Mouse (Mus musculus) heart, postnatal 4 days (tissue): ENCODE results near the gene B3gnt9. TPM values are rescaled to one million over a fixed set of nuclear protein-coding genes. Genes with fewer than 3 reads are reported as not detected.
A peak's percentile ranks its signal among the peaks of the same experiment; 100 is the strongest.
"Not testable (repeated sequence)": the region's sequence is repeated elsewhere in the genome, so short reads cannot be mapped to it uniquely, and the experiment has no call there.

Source experiments
- DNase-seq: peaks from one replicate; pipeline ENCODE4 v3.0.0; 2021
- total RNA-seq, 2 experiments: library from RNA; stranded (reverse); gene quantifications; 2 replicates each; pipeline ENCODE4 v1.2.3; 2021

B3gnt9 gene
- 1 to 10 TPM; 9.0 TPM for total RNA-seq

DNA sequence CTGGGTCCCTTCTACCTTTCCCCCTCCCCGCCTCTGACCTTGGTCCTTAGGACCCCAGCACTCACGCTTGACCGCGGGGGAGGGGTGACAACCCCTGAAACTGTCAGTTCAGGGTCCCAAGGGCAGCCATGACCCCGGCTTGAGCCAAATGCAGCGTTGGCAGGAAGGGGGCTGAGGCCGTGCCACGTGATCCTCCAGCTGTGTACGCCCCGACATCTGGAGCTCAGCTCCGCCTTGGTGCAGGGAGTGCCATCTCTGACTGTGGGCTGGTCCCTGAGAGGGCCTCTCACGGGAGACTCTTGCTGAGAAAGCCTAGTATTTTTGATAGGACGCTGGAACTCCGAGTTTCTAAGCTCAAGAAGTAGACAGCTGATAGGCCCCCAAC lies at the start of gene B3gnt9:
Gene B3gnt9 (minus strand): TSS at position 188 of the 385 bp plus-strand sequence.
- peak; percentile 81 for DNase-seq

DNA sequence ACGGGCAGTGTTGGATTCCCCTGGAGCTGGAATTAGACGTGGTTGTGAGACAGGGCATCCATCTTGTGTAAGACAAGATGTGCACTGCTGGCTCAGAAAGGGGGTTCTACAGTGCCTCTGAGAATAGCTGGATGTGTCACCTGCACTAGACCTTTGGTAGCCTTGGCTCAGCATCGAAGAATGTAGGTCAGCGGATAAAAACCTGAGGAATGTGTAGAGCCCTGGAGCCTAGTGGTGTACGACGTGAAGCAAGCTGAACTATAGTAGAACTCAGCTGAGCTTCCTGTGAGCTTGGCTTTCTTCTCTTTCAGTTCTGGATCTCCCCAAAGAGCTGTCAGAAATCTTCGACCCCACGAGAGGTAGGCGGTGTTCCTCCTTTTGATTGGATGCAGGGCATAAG lies 48.9 kb upstream of the B3gnt9 start:
- DNase-seq = no peak

DNA sequence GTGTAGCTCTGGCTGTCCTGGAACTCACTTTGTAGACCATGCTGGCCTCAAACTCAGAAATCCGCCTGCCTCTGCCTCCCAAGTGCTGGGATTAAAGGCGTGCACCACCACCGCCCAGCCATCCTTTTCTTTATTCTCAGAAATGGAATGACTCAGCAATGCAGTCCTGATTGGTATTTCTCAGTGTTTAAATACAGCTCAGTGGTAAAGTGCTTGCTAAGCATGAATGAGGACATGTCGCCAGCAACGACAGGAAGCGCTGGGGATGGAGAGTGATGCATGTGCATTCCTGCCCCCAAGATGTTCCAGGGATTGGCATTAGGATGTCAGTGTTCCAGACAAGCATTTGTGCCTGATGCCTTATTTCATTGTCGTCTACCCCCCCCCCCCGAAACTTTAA lies 48.4 kb upstream of the B3gnt9 start:
- DNase-seq = no peak

DNA sequence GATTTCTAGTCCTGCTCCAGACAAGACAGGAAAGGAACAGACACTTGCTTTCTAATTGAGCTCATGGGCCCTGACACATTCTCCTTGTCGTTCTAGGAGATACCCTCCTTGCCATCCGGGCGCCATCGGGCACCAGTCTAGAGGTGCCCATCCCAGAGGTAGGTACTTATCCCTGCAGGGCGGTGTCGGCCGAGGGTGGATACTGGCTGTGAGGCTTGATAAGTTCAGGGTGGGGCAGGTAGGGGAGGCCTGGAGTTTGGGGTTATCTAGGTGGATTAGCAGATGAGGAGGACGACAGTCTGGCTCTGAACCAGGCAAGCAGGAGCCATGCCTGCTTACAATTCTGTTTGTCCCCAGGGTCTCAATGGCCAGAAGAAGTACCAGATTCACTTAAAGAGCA lies 45.0 kb upstream of the B3gnt9 start:
- DNase-seq = no peak

DNA sequence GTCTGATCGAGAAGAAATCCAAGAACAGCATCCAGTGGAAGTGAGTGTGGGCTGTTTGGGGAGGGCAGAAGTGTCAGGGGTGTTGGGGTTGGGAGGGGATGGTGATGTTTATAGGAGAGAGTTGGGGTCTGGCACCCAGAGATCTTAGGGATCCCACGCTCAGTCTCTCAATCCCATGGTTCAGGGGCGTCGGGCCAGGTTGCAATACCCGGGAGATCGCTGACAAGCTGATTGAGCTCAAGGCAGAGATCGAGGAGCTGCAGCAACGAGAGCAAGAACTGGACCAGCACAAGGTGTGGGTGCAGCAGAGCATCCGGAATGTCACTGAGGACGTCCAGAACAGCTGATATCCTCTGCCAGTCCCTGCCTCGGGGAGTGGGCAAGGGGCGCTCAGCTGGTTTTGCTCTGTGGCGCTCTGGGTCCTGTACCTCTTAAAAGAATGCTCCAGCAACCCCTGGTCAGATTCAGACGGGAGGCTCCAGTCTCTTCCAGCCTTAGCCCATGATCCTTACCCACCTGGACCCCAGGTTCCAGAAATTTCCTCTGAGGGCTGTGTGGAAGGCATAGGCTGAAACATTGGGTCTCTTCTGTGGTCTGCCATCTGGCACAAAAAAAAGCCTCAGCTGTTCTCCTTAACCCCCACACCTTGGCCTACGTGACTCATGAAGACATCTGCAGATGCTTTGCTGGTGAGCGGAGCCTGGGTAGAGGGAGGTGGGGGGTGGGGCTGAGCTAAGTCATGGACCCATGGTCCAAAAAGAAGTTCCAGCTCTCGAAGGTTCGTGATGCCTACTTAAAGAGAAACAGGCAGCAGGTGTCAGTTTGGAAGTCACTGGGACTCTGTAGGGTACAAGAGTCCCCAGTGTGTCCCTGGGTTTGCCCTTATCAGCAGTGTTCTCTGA lies 43.6 kb upstream of the B3gnt9 start:
- no peak for DNase-seq

DNA sequence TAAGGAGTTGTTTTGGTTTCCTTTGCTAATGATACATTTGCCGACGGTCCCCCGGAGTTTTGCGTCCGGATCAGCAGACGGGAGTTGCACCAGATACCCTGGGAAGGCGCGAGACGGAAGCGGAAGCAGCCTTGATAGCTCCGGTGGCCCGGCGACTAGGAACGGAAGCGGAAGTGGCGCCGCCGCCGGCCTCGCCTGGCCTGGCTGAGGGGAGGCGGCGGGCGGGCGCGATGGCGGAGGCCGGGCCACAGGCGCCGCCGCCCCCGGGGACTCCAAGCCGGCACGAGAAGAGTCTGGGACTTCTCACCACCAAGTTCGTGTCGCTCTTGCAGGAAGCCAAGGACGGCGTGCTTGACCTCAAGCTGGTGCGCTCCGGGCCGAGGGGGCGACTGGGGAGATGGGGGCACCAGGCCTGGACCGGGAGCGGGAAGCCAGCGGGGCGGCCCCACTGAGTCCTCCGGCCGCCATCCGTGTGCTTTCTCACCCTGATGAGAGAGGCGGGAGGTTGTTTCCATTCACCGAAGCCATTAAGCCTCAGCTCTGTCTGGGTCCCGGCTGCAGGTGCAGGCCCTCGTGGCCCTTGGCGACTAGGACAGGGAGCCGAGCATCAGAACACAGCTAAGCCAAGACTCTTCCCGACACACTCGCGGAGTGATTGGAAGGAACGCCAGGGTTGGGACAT lies 42.7 kb upstream of the B3gnt9 start, which contains the start of gene E2f4:
Gene E2f4 (plus strand): TSS at position 153 of the 682 bp plus-strand sequence.
- peak; percentile 94 for DNase-seq

DNA sequence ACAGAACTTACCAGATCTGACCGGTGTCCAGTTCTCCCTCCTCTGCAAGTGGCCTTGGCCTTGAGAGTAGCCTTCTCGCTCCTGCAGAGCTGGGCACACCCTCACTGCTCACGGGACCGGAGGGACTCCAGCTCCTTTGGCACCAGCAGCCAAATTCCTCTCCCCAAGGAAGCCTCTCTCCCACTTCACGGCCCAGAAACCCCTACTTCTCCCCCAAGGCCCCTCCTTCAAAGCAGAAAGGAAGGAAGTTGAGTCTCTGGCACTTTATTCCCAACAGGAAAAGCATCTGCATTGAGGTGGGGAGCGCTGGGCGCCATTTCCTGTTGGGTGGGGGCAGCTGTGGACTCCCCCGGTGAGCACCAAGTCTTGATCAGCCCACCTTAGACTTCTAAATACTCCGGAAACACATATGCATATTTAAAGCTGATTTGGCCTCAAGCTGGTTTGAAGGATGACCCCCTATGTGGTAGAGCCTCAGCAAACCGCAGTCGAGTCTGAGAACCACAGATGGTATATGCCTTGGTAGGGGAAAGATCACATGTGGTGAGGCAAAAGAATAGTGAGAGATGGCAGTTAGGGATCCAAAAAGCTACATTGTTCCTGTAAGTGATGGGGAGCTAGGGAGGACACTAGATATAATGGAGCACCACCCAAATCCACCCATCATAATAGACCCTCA lies 41.1 kb upstream of the B3gnt9 start, which contains the start of gene Exoc3l:
Gene Exoc3l (minus strand): TSS at position 207 of the 679 bp plus-strand sequence.
- DNase-seq = no peak

DNA sequence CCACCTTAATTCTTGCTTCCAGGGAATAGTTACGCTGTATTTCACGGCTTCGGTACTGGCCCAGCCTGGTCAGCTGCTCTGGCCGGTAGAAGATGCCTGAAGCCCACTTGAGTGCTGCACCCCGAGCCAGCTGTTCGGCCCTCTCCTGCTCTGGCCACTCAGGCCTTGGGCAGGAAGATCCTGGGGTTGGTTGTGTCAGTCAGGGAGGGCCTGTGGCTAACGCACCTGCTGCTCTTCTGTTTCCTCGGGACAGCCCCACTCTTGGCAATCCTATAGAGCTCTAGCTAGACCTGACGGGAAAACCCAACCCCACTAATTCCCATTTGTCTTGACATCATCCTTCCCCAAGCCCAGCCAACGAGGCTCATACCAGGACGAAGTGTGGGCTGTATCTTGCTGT lies 40.3 kb upstream of the B3gnt9 start:
- DNase-seq = no peak

DNA sequence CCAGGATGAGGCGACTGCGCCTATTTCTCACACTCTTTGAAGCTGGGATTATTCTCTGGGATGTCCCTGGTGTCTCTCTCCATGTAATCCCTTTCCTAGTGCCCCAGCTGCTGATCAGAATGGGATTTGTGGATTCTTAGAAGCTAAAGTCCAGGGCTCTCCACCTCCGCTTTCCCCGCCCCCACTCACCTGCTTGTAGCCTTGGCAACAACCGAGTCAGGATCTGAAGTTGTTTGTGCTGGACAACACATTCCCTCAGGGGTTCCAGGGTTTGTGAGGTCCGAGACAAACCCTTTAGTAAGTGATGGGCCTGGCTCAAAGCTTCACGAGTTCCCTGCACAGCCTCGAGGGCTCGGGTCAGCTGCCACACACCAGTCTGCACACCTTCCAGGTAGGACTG lies 39.8 kb upstream of the B3gnt9 start:
- no peak for DNase-seq

DNA sequence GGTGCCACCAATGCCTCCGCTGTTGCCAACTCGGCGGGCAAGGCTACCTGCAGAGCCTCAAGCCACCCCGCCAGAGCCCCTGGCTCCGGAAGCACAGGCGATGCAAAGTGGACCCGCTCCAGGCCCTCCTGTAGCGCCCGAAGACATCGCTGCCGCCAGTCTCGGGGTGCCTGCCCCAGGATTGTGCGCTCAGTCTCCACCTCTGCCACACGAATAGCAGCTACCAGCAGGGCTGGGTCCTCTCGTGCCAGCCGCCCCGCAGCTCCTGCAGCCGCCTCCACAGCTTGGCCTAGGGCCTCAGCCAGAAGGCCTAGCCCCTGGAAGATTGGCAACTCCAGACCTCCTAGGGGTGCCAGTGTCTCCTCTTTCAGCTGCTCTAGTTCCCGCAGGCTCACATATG lies 38.5 kb upstream of the B3gnt9 start:
- DNase-seq = no peak

DNA sequence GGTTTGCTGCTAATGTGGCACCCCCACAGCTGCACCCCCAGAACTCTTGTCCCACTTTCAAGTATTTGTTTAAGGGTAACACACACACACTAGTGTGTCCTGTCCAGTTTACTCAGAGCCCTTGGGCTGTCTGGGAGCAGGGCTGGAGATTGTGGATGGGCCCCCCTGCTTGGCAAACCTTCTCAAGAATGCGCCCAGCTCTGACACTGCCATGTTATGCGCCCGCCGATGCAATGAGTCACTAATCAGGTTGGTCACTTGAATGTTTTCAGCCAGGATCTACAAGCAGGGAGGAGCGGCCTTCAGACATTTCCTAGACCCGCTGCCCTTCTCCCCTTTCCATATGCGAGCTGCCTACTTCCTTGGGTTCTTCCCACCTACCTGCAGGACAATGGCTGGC lies 37.5 kb upstream of the B3gnt9 start:
- no peak for DNase-seq

DNA sequence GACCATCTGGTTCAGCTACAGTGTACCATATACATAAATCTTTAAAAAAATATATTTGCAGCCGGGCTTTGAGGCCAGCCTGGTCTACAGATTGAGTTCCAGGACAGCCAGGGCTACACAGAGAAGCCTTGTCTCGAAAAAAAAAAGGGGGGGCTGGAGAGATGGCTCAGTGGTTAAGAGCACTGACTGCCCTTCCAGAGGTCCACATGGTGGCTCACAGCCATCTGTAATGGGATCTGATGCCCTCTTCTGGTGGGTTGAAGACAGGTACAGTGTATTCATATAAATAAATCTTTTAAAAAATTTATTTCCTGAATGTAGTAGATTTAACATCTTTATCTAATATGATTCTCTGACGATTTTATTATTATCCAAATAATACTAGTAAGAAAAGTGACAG lies 36.8 kb upstream of the B3gnt9 start:
- not testable (repeated sequence) for DNase-seq

DNA sequence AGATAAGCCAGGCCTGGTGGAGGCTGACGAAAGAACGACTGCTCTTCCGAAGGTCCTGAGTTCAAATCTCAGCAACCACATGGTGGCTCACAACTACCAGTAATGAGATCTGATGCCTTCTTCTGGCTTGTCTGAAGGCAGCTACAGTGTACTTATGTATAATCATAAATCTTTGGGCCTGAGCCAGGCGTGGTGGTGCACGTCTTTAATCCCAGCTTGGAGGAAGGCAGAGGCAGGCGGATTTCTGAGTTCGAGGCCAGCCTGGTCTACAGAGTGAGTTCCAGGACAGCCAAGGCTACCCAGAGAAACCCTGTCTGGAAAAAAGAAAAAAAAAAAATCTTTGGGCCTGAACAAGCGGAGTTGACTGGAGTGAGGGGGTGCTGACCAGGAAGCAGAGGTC lies 36.4 kb upstream of the B3gnt9 start:
- not testable (repeated sequence) for DNase-seq

DNA sequence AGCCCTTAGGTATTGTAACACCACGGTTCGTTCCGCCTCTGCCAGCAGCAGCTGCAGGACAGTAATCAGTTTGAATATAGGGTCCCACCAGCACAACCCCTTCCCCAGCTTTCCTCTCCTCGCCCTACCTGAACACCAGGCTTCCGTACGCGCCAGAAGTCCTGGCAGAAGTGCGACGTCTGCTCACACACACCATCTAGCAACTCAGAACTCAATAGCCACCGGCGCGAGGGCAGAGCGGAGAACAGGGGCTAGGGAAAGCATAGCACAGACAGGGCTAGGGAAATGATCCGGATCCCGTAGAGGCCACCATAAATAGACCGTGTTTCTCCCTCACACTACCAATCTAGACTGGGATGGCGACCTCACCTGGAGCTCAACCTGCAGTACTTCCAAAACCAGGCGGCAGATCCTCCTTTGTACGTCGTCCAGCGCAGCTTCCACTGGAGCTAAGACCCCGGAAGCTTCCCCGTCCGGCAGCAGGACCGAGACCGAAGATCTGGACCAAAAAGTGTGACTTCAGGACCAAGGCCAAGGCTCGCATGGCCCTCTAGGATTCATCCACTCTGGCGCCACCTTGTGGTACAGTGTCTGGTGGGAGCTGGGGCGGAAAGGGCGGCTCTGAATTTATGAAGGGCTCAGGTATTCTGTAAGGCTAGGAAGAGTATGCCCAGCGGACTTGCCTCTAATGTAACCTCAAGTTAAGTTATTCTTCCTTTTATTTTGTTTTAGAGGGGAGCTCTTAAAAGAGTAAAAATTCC lies 35.8 kb upstream of the B3gnt9 start:
- DNase-seq = peak; percentile 97

DNA sequence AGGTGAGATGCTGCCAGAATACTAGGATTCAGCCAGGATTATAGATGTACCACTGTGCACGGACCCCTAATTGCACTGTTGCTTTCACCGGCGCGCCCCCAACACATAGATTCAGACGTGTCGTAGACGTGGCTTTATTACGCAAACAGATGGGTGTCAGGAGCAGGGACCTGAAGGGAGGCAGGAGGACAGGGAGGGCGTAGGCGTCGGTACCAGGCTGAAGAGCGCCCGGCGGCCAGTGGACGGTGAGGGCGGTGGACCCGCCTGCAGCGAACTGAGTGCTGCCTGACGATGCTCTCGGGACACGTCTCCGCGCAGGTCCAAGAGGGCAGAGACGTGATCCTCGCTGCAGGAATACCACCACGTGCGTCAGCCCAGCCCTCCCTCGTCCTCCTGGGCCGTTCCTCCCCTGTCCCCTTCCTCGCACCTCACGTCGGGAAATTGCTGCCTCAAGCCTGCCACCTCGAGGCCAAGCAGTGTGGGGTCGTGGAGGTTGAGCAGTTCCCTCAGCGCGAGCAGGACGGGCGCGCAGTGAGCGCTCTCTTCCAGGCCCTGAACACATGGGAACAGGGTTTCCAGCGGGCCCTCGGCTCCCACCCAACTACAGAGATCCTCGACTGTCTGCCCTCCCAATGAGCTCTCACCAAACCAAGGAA lies 35.0 kb upstream of the B3gnt9 start, which contains the start of gene 4931428F04Rik:
Gene 4931428F04Rik (minus strand): TSS at position 60 of the 656 bp plus-strand sequence.
- peak; percentile 62 for DNase-seq

DNA sequence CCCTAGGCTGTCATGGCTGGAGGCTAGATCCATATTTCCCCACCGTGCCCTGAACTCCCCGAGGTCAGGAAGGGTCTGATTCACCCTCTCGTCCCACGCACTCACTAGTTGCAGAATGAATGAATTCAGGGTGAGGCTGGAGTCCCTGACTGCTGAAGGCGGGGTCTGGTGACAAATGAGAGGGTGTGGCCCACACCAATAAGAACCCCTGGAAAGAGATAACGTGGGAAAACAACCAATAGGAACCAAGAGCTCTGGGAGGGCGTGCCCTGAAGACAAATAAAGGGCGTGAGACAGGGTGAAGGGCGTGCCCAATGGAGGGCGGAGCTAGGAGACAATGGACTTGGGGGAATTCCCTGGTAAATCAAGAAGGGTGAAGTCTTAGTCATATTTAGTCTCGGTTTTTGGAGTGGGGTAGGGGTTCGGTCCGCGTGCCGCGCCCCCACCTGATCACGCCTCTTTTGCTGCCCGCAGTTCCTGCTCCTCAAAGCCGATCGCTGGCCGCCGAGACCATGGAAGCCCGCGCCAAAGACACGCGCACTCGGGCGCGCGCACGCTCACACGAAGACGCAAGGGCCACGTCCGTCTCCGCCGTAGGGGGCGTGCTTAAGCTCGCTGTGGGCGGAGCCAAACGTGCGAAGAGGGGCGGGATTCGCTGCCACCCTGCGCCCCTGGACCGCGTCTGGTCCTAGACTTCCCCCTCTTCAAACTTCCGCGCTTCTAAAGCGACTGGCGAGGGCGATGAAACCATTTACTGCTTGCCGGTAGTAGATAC lies 34.2 kb upstream of the B3gnt9 start:
- DNase-seq = peak; percentile 94

DNA sequence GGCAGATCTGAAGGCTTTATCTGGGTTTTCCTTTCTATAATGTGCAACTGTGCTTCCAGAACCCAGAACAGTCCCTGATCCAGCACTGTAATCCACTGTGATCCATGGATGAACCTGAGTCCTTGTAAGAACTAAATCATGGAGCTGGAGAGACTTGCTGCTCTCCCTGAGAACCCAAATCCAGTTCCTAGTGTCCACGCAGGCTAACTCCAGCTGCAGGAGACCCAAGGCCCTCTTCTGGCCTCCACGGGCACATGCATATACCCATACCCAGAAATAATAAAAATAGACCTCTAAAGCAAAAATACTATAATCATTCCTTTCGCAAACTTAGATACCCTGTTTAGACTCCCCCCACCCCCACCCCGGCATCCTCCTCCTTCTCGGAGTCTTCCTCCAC lies 33.3 kb upstream of the B3gnt9 start:
- no peak for DNase-seq

DNA sequence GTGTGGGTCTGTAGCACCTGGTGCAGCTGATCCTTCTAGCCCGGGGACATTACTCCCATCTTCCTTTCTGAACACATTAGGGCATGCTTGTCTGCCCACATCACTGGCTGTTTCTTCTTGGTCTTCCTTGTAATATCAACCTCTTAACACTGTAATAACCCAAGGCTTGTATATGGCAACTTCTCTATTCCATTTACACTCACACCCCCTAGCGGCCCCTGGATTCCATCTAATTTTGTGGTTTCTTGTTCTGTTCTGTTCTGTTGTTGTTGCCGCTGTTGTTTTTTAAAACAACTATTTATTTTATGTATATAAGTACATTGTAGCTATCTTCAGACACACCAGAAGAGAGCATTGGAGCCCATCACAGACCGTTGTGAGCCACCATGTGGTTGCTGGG lies 32.0 kb upstream of the B3gnt9 start:
- DNase-seq = no peak

DNA sequence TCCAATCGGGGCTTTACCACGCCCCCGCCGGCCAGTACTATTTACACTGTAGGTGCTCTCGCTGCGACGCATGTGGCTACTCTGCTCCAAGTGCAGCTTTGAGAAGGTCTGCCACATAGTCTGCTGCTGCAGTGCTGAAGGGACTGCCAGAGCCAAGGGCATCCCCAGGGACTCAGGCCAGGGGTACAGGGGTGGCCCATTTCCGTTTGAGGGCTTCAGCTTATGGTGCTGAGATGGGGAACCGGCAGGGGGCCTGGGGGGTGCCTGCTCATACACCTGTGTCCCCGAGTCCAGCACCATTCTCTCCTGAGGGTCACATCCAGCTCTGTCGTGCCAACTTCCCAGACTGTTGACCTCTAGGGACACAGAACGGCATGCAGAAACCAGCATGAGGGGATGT lies 30.6 kb upstream of the B3gnt9 start:
- DNase-seq = no peak

DNA sequence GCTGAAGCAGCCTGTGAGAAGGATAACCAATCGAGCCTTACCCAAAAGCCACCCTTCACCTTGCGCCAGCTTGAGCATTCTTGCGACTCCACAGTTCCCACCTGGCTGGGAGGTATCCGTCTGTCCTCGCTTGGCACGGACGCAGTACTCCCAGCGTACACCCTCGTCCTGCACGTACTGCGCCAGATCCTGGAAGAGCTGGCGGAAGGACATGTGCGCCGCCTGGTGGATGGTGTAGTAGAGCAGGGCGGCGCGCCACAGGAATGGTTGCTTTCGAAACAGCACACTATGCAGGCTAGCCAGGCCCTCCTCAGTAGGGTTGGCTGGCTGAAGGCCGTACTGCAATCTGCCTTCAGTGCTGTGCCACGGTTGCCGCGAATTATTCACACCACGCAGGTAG lies 28.1 kb upstream of the B3gnt9 start:
- DNase-seq = peak; percentile 58

DNA sequence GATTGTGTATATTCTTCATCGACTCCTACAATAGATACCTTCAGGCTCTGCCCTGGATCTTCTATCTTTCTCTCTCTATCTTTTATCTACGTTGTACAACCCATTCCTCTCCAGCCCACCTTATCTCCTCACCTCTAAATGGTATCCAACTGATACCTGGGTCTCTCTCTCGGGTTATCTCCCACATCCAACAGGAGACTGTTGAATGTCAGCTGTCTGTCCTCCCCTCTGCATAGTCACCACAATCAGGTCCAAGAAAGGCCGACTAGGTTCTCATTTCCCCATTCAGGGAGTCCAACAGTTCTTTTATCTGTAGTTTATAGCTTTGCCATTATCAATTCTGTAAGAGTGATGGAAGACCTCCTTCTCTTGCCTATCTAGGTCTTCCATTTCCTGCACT lies 27.3 kb upstream of the B3gnt9 start:
- DNase-seq = no peak
